Mouse (Mus musculus) megakaryocyte-erythroid progenitor cell, adult 5-6 weeks (primary cell): ENCODE data around the gene Cdkn2b. TPM values are rescaled to one million over a fixed set of nuclear protein-coding genes. Genes with fewer than 3 reads are reported as not detected.
A peak's percentile ranks its signal among the peaks of the same experiment; 100 is the strongest.

ENCODE experiments used
- ATAC-seq: replicated peaks from 2 replicates; pipeline ENCODE4 v1.8.0; 2016; ENCODE audit warnings: mild to moderate bottlenecking, inconsistent platforms; ENCODE audit not compliant: severe bottlenecking, poor library complexity, low FRiP score, low TSS enrichment
- total RNA-seq, 2 experiments: library from RNA; stranded (forward) in 1 of 2; stranded (reverse) in 1 of 2; fragments of 200-1000, 215-1000 nt in 1 of 2; fragments of >200 nt in 1 of 2; fragmentation: Nextera tagmentation in 1 of 2; gene quantifications; 2 replicates each; pipeline ENCODE4 v1.2.3; 2014 to 2017

Cdkn2b gene
- total RNA-seq, 2 experiments from 2014 or later: not detected

DNA sequence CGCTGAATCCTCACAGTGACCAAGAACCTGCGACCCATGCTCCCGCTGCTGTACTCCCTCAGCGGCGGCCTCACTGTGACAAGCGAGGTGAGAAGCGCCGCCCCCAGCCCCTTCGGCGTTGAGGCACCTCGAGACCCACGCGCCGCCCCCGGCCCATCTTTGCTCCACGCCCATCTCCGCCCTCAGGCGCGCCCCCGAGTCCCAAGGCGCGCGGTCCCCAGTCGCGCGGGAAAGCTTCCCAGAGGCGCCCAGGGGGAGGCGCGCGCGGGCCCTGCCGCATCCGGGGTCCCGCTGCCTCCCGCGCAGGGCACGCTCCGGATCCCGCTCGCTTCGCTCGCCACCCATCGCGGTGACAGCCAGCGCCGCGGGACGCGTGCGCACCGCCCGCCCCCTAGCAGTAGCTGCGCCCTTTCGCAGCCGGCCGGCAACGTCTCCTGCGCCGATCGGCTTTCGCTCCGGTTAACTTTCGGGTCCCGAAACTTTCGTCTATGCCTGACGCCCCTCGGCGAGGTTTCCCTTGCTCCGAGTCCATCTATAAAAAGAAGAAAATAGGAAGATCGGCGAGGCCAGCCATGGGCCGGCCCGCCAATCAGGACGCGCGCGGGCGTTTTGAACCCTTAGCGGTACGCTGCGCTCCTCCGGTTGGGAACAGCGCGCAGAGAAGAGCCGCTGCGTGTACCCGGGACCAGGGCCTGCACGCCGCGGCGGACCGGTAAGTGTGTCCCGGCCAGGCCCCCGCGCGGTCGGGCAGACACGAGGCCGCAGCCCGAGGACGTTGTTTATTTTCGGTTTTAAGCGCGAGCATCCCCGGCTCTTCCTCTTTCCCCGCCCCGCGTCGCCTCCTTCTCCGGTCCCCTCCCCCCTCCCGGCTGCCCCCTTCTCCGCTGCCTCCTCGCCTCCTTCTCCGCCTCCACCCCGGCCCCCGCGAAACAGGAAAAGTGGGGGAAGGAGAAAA is 16.1 kb downstream of the Cdkn2b start, which contains the start of gene Cdkn2a:
Gene Cdkn2a (minus strand): TSS at position 168 of the 955 bp plus-strand sequence.
- ATAC-seq: peak; percentile 83

DNA sequence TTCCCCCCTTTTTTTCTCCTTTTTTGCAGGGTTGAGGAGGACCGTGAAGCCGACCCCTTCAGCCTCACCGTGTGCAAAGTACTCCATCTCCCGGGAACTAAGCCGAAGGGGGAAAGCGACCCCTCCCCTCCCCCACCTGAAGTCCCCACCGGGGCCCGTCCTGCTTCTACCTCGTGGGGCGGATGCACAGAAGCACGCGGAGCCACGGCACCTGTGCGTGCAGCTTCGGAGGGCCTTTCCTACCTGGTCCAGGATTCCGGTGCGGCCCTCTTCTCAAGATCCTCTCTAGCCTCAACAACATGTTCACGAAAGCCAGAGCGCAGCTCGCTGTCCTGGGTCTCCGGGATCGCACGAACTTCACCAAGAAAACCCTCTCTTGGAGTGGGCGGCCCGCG is 16.8 kb downstream of the Cdkn2b start:
- no peak for ATAC-seq

DNA sequence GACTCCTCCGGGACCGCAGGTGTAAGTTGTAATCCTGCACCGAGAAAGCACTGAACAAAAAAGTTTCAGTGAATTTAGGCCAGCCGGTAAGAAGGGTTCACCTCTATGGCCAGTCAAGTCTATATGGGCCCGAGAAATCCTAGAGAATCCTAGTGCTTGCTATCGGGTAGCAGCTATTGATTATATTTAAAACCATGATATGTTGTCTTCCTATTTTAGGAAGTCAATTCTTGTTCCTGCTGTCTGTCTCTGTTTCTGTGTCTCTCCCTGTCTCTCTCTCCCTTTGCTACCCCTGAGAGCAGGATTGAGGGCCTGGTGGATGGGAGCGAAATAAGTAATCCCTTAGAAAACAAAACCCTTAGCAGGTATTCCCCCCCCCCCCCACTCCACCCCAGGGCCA is 17.3 kb downstream of the Cdkn2b start:
- ATAC-seq: no peak

DNA sequence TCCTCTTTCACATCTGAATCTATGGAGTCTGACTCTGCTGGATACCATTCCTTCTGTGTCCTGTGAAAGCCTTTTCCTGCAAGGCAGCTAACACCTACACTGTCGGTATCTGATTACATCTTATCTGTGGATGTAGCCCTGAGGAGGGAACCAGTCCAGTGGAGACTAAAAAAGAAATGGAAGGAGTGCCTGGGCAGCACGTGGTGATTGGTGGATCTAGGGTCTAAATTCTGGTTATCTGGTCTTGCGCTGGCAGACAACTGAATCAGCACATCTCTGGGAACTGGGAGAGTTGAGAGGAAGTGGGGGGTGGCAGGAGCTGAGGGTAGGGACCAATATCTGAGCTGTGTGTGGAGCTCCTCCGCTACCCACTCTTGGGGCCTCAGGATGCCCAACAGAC is 21.8 kb downstream of the Cdkn2b start:
- ATAC-seq: no peak

DNA sequence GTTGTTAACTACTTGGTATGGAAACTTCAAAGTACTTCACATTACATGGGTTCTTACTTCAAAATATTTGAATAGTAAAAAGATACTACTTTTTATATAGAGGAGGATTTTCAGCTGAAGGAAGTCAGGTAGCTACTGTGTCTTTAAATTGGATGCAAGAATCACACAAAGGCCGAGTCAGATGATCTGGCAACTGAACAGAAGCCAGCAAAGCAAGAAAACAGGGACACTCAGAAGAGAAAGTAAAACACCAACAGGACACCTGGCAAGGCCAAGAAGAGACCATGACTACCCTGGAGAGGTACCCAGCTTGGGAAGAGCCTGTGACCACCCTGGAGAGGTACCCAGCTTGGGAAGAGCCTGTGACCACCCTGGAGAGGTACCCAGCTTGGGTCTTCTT is 24.3 kb downstream of the Cdkn2b start:
- ATAC-seq: no peak

DNA sequence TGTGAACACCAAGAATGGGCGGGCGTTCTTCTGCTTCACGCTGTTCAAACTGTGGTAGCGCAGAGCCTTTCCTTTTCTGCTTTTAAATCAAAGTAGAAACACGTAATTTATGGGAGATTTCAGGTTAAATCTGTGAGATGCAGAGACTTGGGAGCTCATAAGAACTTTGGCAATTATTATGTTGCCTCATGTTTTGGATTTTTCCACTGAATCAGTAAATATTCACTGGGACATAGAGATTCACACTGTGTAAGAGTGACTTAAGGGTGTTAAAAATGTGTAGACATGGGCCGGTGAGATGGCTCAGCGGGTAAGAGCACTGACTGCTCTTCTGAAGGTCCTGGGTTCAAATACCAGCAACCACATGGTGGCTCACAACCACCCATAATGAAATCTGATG is 25.2 kb downstream of the Cdkn2b start:
- ATAC-seq: no peak

DNA sequence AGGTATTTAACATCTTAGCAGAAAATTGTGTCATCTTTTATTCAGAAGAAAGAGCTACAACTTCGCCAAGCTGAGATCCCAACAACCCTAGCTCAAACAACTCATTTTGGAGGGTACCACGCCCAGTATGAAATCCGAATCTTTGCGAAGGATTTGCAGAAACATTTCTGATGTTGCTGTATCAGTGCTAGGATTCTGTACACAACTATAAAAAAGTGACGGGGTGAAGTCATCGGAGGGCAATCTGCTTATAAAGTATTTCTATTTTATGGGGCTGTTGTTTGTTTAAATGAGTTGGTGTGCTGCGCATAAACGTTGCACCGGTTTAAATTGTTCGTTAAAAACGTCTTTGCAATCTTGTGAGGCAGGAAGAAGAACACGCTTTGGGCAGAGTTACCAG is 28.2 kb downstream of the Cdkn2b start:
- no peak for ATAC-seq

DNA sequence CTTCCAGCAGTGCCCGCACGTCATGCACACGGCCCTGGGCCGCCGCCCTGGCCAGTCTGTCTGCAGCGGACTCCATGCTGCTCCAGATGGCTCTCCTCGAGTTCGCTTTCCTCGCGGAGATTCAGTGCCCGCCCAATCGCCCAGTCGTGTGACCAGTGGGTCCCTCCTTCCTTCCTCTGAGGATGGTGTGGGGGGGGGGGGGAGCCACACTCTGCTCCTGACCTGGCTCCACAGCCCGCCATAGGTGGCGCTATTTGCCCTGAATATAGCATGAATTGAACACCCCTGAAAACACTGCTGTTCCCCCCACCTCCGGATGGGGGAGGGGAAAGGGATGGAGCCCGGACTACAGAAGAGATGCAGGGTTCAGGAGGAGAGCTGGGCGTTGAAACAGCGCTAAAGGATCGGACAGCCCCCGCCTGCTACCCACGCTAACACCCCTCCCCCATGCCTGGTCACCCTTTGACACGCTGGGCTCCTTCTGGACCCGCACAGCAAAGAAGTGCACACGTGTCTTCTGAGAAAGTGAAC is 28.7 kb downstream of the Cdkn2b start:
- ATAC-seq: peak; percentile 71

DNA sequence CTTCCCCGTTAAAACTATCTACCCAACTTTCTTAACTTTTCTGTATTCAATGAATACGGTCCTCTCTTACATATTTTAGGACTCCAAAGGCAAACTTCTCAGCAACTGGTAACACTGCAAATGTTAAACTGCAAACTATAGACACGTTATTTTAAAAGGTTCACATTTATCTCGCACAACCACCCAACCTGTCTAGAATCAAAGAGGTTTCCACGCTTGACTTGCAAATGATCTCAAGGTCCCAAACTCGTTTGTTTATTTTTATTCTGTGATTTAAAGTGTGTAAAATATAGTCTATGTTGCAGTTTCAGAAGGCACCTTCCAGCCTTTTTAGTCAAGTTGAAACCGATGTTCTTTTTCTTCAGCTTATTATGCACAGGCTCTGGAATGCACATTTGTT is 29.6 kb downstream of the Cdkn2b start:
- no peak for ATAC-seq

DNA sequence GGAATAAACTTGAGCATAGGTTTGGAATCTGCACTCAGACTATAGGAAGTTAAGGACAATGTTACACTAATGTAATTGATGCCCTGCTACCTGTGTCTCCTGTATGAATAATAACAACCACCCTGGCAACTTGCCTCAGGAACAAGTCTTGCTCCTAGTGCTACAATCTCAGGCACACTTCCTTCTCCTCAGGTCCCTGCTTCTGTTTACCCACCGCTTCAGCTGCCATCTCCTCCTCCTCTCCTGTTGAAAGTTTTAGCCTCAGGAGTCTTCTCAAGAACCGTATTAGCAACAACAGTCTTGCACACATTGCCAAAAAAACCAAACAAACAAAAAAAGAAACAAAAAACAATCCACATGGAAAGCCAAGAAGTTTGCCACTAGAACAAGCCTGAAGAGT is 31.2 kb downstream of the Cdkn2b start:
- ATAC-seq: no peak

DNA sequence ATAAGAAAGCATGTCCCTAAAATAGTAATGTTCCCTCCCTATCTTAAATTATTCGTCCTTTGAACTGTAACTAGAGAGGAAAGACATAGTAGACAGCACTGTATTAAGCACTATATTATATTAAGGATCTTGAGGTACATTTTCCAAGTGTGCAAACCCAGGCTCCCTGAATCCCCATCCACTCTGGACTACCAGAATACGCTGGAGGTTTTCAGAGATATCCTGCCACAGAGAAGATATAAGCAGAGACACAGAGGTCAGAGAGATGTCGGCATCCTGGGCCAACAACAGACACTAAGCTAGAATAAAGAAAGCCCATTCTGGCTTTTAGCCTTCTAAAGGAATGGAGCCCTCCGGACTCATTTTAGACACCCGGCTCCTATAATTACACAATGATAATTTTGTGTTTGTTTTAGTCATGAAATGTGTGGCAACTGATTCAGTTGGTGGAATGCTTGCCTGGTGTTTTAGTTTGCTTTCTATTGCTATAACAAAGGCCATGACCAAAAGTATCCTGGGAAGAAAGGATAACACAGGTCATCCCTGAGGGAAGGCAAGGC is 33.4 kb downstream of the Cdkn2b start:
- ATAC-seq: no peak

DNA sequence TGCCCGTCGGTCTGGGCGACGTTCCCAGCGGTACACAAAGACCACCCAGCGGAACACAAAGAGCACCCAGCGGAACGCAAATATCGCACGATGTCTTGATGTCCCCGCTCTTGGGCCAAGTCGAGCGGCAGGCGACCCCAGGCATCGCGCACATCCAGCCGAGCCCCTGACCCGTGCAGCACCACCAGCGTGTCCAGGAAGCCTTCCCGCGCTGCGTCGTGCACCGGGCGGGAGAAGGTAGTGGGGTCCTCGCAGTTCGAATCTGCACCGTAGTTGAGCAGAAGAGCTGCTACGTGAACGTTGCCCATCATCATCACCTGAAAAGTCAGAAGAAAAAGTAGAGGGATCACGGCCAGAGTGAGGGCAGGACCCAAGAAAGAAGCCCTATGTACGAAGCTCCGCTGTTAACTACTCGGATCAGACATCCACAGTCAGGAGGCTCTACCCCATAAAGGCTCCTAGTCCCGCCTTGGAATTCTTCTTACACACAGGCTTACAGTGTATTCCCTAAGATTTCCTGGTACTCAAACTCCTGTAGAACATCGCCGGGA is 34.1 kb downstream of the Cdkn2b start:
- no peak for ATAC-seq

DNA sequence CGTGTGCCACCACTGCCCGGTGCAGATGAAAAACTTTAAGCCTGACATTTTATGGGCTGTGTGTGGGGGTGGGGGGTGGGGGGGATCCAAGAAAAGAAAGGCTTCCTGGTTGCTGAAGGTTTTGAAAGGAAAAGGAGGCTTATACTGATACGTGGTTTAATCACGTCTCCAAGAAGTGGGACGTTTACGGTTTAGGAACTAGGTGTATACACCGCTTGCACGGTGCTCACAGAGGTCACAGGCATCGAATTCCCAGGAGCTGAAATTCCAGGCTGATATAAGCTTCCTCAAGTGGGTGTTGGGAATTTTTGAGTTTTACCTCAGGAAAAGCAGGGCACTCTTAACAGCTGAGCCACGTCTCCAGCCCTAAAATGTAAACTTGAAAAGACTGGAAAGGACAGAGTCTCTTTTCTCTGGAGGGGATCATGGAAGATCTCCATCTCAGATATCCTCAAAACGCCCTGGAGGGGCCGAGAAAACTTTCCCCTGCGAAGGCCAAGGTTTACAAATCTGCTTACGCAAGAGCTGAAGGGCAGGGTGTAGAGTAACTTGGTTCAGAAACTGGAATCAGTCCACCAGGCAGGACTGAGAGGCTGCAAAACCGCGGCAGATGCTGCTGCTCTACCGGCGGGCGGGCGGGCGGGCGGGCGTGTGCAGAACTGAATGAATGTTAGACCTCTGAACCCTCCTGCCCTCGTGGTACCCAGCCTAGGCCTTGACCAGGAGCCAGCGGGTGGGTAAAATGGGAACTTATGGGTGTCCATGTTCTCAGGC is 34.8 kb downstream of the Cdkn2b start:
- no peak for ATAC-seq

DNA sequence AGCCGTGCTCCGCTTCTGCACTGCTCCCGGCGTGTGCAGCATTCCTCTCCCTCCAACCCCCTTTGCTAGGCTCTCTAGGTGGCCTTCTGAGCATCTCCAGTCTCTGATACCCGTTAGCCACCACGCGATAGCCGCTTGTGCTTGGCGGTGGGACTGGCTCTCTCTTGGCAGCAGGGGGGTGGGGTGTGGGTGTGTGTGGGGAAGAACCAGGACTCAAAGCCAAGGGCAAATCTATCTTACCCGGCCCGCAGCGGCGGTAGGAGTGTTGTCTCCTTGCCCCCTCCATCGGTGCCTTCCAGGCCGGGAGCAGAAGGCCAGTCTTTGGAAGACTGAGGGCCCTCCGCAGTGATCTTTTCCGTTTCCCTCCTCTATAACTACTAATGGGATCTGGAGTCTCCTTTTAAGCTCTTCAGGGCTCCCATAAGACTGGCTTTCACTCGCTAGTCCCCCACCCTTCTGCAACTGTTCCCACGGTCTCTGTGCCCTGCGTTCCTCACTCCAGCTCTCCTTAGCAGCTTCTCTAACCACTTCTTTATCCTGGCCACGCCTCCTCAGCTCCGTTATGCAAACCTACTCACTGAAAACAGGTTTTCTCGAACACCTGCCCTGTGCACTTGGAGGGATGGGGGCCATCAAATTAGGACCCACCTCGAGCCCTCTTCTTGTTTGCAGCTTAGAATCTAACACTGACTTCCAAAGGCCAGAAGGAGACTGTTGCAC is 35.9 kb downstream of the Cdkn2b start:
- ATAC-seq: 0 out of 2 replicates have a peak, but pooled peaks have one; percentile 19

DNA sequence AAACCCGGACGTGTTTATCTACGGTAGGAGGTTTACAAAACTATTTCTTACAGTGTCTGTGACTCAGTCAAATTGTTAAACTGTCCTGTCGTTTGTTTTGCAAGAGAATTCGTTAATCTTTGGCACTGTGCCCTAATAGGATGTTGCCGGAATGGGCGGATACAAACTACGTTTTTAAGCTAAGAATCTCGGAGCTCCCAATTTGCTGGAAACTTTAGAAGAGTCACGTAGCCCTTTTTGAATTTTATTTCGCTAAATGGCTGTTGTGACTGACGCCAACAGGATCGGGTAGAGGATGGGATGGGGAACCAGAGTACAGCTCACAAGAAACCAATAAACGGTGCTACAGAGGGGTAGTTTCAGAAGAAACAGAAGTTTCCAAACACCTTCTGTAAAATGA is 36.8 kb downstream of the Cdkn2b start:
- no peak for ATAC-seq

DNA sequence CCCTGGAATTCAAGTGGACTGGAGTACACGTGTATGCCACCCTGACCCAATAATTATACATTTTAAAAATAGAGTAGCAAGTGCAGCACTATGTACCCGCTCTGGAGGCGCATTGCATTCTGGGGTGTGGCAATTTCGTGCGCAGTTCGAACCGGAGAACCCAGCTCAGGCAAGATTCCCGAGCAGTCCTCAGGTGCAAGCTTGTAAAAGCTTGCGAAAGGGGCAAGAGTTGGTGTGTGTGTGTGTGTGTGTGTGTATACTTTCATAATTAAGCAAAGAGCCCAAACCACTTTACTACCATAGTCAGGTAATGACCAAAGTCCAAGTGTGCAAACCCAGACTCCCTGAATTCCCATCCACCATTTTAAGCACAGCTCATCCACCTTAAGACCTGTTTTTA is 37.3 kb downstream of the Cdkn2b start:
- ATAC-seq: 0 out of 2 replicates have a peak, but pooled peaks have one; percentile 6

DNA sequence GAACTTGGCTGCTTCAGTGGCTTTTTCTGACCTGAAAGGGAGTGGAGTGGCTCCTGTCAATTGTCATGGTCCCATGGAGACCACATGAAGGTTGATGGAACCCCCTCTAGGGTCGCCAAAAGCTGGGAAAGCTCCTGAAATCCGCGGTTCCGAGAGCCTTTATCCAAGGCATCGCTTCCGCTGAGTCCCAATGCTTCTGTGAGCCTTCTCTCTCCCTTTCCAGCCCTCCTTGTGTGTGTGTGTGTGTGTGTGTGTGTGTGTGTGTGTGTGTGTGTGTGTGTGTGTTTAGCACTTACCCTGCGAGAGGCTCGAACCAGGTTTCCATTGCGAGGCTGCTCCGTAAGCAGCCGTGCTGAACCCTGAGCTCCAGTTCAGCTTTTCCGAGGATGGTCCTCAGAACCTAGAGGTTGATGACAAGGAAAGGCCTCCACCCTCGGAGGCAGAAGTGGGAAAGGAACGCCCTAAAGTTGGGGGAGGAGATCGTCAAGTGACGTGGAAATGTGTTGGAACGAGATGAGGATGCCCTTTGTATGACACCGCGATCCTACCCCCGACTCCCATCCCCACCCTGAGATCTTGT is 37.8 kb downstream of the Cdkn2b start:
- 0 out of 2 replicates have a peak, but pooled peaks have one; percentile 14 for ATAC-seq

DNA sequence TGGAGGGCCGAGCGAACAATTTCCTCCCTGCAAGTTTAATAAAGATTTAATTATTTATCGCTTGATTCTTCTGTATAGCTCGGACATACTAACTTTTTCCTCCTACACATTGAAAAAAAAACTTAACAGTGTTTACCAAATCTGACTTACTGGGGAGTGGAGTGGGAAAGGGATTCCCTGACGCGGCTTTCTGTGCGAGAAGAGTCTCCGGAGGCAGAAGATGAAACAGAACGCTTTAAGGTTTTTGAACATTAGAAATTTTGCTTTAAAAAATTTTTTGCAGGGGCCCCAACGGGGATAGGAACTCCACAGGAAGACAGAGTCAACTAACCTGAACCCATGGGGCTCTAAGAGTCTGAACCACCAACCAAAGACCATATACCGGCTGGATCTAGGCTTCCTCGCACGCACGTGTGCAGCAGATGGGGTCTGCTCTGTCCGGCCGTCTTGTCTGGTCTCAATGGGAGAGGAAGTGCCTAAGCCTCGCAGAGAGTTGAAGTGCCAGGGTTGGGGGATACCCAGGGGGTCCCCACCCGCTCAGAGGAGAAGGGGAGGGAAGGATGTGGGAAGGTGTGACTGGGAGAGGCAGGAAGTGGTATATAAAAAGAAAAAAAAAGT is 38.6 kb downstream of the Cdkn2b start:
- no peak for ATAC-seq
